Mouse (Mus musculus) inflammation-experienced regulatory T-cells (primary cell): ENCODE data around the gene Zfp775. TPM values are rescaled to one million over a fixed set of nuclear protein-coding genes. Genes with fewer than 3 reads are reported as not detected.

Source experiments
- polyA plus RNA-seq, 2 experiments: library from polyadenylated mRNA; unstranded; fragments of 100-300 nt; shearing (Covaris generic); gene quantifications; one replicate each; pipeline ENCODE4 v1.2.1; 2017

Zfp775 gene
- 1 to 10 TPM; 7.8 to 9.4 TPM for polyA plus RNA-seq

GRCm38 (mm10) chr6:48601271-48602079 is at the start of gene Zfp775:
TSS of gene Zfp775 (plus strand) at chr6:48602063.

GRCm38 (mm10) chr6:48554280-48555103 is 47.4 kb upstream of the Zfp775 start, which contains the start of gene Lrrc61:
TSS of gene Lrrc61 (plus strand) at chr6:48554796.

GRCm38 (mm10) chr6:48572572-48573061 is 29.2 kb upstream of the Zfp775 start, which contains the start of gene Rarres2:
TSS of gene Rarres2 (minus strand) at chr6:48572789.

GRCm38 (mm10) chr6:48589194-48589750 is 12.6 kb upstream of the Zfp775 start, which contains the start of gene Gm45021:
TSS of gene Gm45021 (plus strand) at chr6:48589610.

GRCm38 (mm10) chr6:48593158-48594042 is 8.5 kb upstream of the Zfp775 start, which contains the start of the genes Repin1 and Gm44965:
TSS of gene Repin1 (plus strand) at chr6:48593883.
TSS of gene Gm44965 (plus strand) at chr6:48593941.

GRCm38 (mm10) chr6:48626464-48626863 is 24.6 kb downstream of the Zfp775 start, which contains the start of gene AI854703:
TSS of gene AI854703 (plus strand) at chr6:48626764.

GRCm38 (mm10) chr6:48646995-48647394 is 45.1 kb downstream of the Zfp775 start, which contains the start of gene Gimap8:
TSS of gene Gimap8 (plus strand) at chr6:48647234.

Other genes with a start within 250 kb of the Zfp775 start
- 10 to 100 TPM; 25.2 to 28.0 TPM for gene Krba1, start 206.5 kb upstream of the Zfp775 start, polyA plus RNA-seq
- gene Zfp467, start 156.2 kb upstream of the Zfp775 start, polyA plus RNA-seq = 10 to 100 TPM; 22.3 to 29.7 TPM
- gene Sspo, start 153.8 kb upstream of the Zfp775 start, polyA plus RNA-seq = 1 to 10 TPM in 1 of 2 experiments, under 1 TPM in 1; 0.74 to 1.2 TPM
- 1 to 10 TPM in 1 of 2 experiments, not detected in 1; 4.7 TPM for gene Atp6v0e2, start 64.4 kb upstream of the Zfp775 start, polyA plus RNA-seq
- gene Lrrc61, start 47.3 kb upstream of the Zfp775 start, polyA plus RNA-seq = 10 to 100 TPM; 11.3 to 50.4 TPM
- under 1 TPM in 1 of 2 experiments, not detected in 1; 0.23 TPM for gene Rarres2, start 29.3 kb upstream of the Zfp775 start, polyA plus RNA-seq
- gene Gm45021, start 12.5 kb upstream of the Zfp775 start, polyA plus RNA-seq = not detected
- gene Repin1, start 8.2 kb upstream of the Zfp775 start, polyA plus RNA-seq = 1 to 10 TPM; 5.7 to 5.9 TPM
- not detected for gene Gm44965, start 8.1 kb upstream of the Zfp775 start, polyA plus RNA-seq
- 1 to 10 TPM; 3.7 to 4.2 TPM for gene AI854703, start 24.7 kb downstream of the Zfp775 start, polyA plus RNA-seq
- gene Gimap8, start 45.2 kb downstream of the Zfp775 start, polyA plus RNA-seq = 100 to 1,000 TPM; 148 TPM
- gene Gimap9, start 74.1 kb downstream of the Zfp775 start, polyA plus RNA-seq = 100 to 1,000 TPM; 259 to 273 TPM
- 1,000 to 10,000 TPM; 1,107 to 1,335 TPM for gene Gimap4, start 82.5 kb downstream of the Zfp775 start, polyA plus RNA-seq
- gene Gimap6, start 106.2 kb downstream of the Zfp775 start, polyA plus RNA-seq = 100 to 1,000 TPM; 791 to 847 TPM
- 10 to 100 TPM; 17.0 to 31.4 TPM for gene Gm28053, start 116.5 kb downstream of the Zfp775 start, polyA plus RNA-seq
- 100 to 1,000 TPM; 197 to 372 TPM for gene Gimap7, start 116.6 kb downstream of the Zfp775 start, polyA plus RNA-seq
- 100 to 1,000 TPM; 528 to 608 TPM for gene Gimap1, start 137.0 kb downstream of the Zfp775 start, polyA plus RNA-seq
- 100 to 1,000 TPM; 138 to 215 TPM for gene Gimap5, start 144.1 kb downstream of the Zfp775 start, polyA plus RNA-seq
- 1,000 to 10,000 TPM; 1,428 to 1,859 TPM for gene Gimap3, start 168.8 kb downstream of the Zfp775 start, polyA plus RNA-seq
- gene Tmem176a, start 238.9 kb downstream of the Zfp775 start, polyA plus RNA-seq = 1 to 10 TPM; 4.1 to 6.9 TPM
- gene Tmem176b, start 239.4 kb downstream of the Zfp775 start, polyA plus RNA-seq = 10 to 100 TPM in 1 of 2 experiments, 1 to 10 TPM in 1; 6.2 to 14.1 TPM